Mouse (Mus musculus): ENCODE measurements around the gene Rad50.

DNA sequence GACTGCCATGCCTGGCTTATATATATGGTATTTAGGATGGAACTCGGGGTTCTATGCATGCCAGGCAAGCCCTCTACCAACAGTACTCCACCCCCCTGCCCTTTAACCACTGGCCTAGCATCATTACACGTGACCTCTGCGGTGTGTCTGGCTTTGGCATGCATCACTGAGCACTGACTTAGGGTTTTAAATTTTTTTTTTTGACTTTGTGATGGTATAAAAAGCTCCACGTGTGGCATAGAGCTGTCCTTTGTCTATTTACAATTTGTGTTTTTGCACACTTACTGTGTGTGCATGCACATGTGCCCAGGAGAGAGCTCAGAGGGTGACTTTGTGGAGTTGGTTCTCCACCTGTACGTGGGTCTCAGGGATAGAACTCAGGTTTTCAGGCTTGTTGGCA lies 63.1 kb downstream of the Rad50 start:
- TF ChIP-seq POLR2A (IDR thresholded peaks at IDR 0.05; ENCODE audit: low read depth, low read length) (no peak), CTCF (IDR thresholded peaks at IDR 0.05; ENCODE audit: extremely low read depth, insufficient read length, insufficient replicate concordance, low read depth, low read length) (no peak)
